Mouse (Mus musculus) cerebellum, adult 2 months (tissue): ENCODE results near the gene Apela.

Source experiments
- CTCF ChIP-seq: fragments of 200-500 bp; IDR thresholded peaks from 2 replicates; pipeline ENCODE4 v1.5.1; 2011; ENCODE audit warnings: low read depth, mild to moderate bottlenecking, control low read depth, low read length, moderate library complexity, borderline replicate concordance; ENCODE audit not compliant: insufficient read depth
- POLR2A ChIP-seq: fragments of 200-500 bp; IDR thresholded peaks from 2 replicates; pipeline ENCODE4 v1.6.1; 2011; ENCODE audit warnings: low read length, control low read depth, borderline replicate concordance; ENCODE audit not compliant: insufficient read depth

- TF ChIP-seq CTCF (no peak), POLR2A (no peak)
Measured at GRCm38 (mm10) chr8:65064071-65064470, 26.9 kb upstream of the Apela start.
